Mouse (Mus musculus) neural tube, embryonic 11.5 days (tissue): Measurements from ENCODE around the gene Rrm1. TPM values are rescaled to one million over a fixed set of nuclear protein-coding genes. Genes with fewer than 3 reads are reported as not detected.
"Not testable (repeated sequence)": the region's sequence is repeated elsewhere in the genome, so short reads cannot be mapped to it uniquely, and the experiment has no call there.

Source experiments
- ATAC-seq: fragments of 200-750 bp; cut with Nextera tagmentation; 2 replicates; pipeline ENCODE4 v1.8.0; 2017; ENCODE audit warnings: moderate number of reproducible peaks, mild to moderate bottlenecking, moderate TSS enrichment, moderate library complexity; ENCODE audit not compliant: insufficient read depth, low FRiP score, low TSS enrichment
- DNase-seq: peaks from one replicate; pipeline ENCODE4 v3.0.0-alpha.2; 2015; ENCODE audit warnings: low spot score
- H3K27ac ChIP-seq: fragments of 300-500 bp; sonication (generic); 2 replicates; pipeline ENCODE4 v1.5.1; 2014; ENCODE audit warnings: low read depth, mild to moderate bottlenecking, low read length
- H3K27me3 ChIP-seq: fragments of 300-500 bp; sonication (generic); 2 replicates; pipeline ENCODE4 v1.6.1; 2014; ENCODE audit warnings: mild to moderate bottlenecking, low read length, mixed read lengths; ENCODE audit not compliant: control insufficient read depth, insufficient read depth
- H3K36me3 ChIP-seq: fragments of 300-500 bp; sonication (generic); 2 replicates; pipeline ENCODE4 v1.6.1; 2014; ENCODE audit warnings: mild to moderate bottlenecking, low read length, moderate library complexity, mixed read lengths; ENCODE audit not compliant: control insufficient read depth, insufficient read depth
- H3K4me1 ChIP-seq: fragments of 300-500 bp; sonication (generic); 2 replicates; pipeline ENCODE4 v1.6.1; 2014; ENCODE audit warnings: low read length, mixed read lengths; ENCODE audit not compliant: control insufficient read depth, insufficient read depth
- H3K4me2 ChIP-seq: fragments of 300-500 bp; sonication (generic); 2 replicates; pipeline ENCODE4 v1.6.1; 2014; ENCODE audit warnings: low read depth, mild to moderate bottlenecking, moderate library complexity
- H3K4me3 ChIP-seq: fragments of 300-500 bp; sonication (generic); 2 replicates; pipeline ENCODE4 v1.5.1; 2014; ENCODE audit warnings: low read depth, low read length
- H3K9ac ChIP-seq: fragments of 300-500 bp; sonication (generic); 2 replicates; pipeline ENCODE4 v1.6.1; 2014; ENCODE audit warnings: mild to moderate bottlenecking, low read length
- H3K9me3 ChIP-seq: fragments of 300-500 bp; sonication (generic); 2 replicates; pipeline ENCODE4 v1.6.1; 2016; ENCODE audit warnings: low read length; ENCODE audit not compliant: control insufficient read depth
- WGBS: fragments of 180-500 bp; shearing (Covaris S2); extraction: QIAGEN DNeasy Blood & Tissue Kit; methylation state at CpG from one replicate; pipeline ENCODE4 v1.1.7; 2014; 5-methylcytosine and 5-hydroxymethylcytosine counted together
- polyA plus RNA-seq: library from polyadenylated mRNA; unstranded; fragments of >200 nt; fragmentation: Nextera tagmentation; extraction: Ambion mirVana; gene quantifications from 2 replicates; pipeline ENCODE4 v1.2.1, GENCODE M21; 2014

Rrm1 gene
- 203 and 211 TPM in 2 replicates for polyA plus RNA-seq

DNA sequence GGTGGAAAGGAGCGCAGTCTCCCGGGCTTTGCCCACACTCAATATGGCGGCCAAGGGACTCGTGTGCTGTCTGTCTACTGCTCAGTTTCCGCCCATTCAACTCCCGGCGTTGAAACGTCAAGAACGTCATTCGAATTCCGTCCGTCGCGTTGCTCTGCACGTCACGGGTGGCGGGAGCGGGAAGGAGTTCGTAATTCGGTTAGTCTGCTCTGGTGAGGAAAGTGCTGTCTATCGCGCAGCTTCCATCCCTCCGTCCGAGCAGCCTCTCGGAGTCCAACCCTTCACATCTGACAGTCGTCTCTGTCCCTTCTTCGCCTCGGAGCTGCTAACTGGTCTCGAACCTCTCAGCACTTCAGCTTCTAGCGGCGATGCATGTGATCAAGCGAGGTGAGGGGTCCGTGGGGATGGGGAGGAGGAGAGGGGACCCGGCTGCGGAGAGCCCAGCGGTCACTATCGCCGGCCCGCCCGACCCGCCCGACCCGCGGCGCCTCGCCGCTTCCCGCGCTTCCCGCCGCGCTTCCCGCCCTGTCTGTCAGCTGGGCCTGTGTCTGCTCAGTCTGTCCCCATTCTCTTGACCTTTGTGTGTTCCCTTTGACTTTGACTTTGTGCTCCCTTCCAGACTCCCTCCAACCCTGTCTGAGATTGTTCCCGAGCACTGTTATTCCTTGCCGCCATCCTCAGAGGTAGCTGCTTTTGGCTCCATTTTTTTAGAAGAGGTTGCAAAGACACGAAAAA is at the start of gene Rrm1:
Rrm1 (plus strand) TSS at position 39 of the 735 bp plus-strand sequence.
- H3K4me3 ChIP-seq, result peak within 1 kb of the TSS; percentile 66
- H3K36me3 ChIP-seq, result peaks cover 6% of the 10 kb centered on the region
- peaks cover 6% of the 10 kb centered on the region for H3K4me1 ChIP-seq
- H3K27me3 ChIP-seq, result no peaks in the 10 kb centered on the region
- peak; percentile 99 for ATAC-seq
- H3K27ac ChIP-seq, result peak within 1 kb of the TSS; percentile 75
- peak within 1 kb of the TSS; percentile 57 for H3K4me2 ChIP-seq
- no peaks in the 10 kb centered on the region for H3K9me3 ChIP-seq
- peak; percentile 97 for DNase-seq
- peak within 1 kb of the TSS; percentile 75 for H3K9ac ChIP-seq
- under 1% methylated on average over 50 of the region's 56 CpGs for WGBS

DNA sequence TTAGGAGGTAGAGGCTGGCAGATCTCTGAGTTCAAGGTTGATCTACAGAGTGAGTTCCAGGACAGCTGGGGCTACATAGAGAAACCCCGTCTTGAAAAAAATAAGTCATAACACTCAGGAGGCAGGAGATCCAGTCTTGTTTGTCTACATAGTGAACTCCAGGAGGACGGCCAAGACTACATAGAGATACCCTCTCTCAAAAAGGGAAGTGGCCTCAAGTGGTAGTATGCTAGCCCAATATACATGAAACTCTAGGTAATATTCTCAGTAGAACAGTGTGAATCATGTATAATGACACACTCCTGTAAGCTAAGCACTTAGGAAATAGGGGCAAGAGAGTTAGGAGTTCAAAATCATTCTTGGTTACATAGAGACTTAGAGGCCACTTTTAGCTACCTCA is 47.6 kb upstream of the Rrm1 start:
- H3K36me3 ChIP-seq, result no peaks in the 10 kb centered on the region
- 90% methylated on average over 2 of the region's 2 CpGs for WGBS
- no peak for DNase-seq
- no peak for ATAC-seq
- no peak overlapping the region for H3K4me3 ChIP-seq
- H3K9me3 ChIP-seq, result no peaks in the 10 kb centered on the region
- H3K9ac ChIP-seq, result no peak overlapping the region
- no peak overlapping the region for H3K27ac ChIP-seq
- no peaks in the 10 kb centered on the region for H3K4me1 ChIP-seq
- H3K27me3 ChIP-seq, result no peaks in the 10 kb centered on the region
- H3K4me2 ChIP-seq, result no peak overlapping the region

DNA sequence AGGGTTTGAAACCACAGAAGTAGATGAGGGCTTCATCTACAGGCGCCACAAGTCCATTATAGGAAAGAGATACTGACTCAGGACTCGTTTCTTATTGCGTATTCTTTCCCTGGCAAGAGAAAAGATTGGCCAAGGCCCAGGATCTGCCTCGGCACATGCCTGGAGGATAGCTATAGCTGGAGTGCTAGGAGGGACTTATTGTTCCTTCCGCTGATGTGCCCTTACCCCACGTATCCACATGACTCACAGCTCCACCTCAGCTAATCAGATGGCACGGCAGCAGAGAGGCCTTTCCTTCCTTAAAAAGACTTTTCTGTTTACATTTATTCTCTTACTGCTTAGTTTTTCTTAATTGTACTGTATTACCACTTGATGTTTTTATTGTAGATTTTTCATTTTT is 45.6 kb upstream of the Rrm1 start:
- no peaks in the 10 kb centered on the region for H3K4me1 ChIP-seq
- H3K9ac ChIP-seq, result no peak overlapping the region
- no peaks in the 10 kb centered on the region for H3K36me3 ChIP-seq
- H3K9me3 ChIP-seq, result no peaks in the 10 kb centered on the region
- no peaks in the 10 kb centered on the region for H3K27me3 ChIP-seq
- H3K27ac ChIP-seq, result no peak overlapping the region
- WGBS, result 89% methylated on average over 7 of the region's 7 CpGs
- H3K4me2 ChIP-seq, result no peak overlapping the region
- no peak overlapping the region for H3K4me3 ChIP-seq
- ATAC-seq, result no peak
- no peak for DNase-seq

DNA sequence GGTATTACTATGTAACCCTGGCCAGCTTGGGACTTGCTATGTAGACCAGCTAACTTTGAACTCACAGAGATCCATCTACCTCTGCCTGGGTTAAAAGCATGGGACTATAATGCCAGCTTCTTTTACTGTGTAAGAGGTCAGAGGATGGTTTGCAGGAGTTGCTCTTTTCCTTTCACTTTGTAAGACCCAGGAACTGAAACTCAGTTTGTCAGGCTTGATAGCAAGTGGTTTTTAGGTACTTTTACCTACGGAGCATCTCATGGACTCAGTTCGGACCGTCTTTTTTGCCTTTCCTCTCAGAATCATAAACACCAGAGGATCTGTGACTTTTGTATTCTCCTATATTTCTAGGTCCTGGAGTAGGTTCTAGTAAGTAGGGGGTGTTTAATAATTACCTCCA is 45.2 kb upstream of the Rrm1 start:
- Histone ChIP-seq H3K9ac (no peak overlapping the region), H3K36me3 (no peaks in the 10 kb centered on the region), H3K27ac (no peak overlapping the region), H3K4me1 (no peaks in the 10 kb centered on the region), H3K4me2 (no peak overlapping the region), H3K9me3 (no peaks in the 10 kb centered on the region), H3K4me3 (no peak overlapping the region), H3K27me3 (no peaks in the 10 kb centered on the region)
- ATAC-seq (no peak), DNase-seq (no peak)
- 88% methylated on average over 3 of the region's 3 CpGs for WGBS

DNA sequence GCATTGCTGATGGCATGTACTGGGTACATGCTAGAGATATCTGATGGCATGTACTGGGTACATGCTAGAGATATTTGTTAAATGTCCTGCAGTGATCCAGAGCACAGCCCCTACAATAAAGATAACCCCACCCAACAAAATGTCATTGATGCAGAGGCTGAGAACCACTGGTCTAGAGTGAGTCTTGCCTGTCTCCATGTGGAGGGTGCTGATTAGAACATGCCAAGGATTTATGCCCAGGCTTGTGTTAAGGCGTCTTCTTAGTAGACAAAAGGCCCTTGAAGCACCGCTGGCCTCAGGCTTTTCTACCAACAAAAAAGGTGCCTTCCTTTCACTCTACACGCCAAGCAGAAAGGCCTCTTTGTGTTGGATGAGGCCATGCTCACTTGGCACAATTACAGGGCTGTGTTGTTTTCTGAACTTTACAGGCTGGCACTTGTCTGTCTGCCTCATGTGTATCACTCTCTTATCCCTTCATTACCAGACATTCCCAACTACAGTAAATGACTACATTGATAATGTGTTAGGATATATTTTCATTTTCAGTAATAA is 42.2 kb upstream of the Rrm1 start:
- ATAC-seq (no peak; the same call in 1 of the 2 replicates), DNase-seq (no peak)
- Histone ChIP-seq H3K9ac (no peak overlapping the region), H3K4me3 (no peak overlapping the region), H3K4me2 (no peak overlapping the region), H3K9me3 (no peaks in the 10 kb centered on the region), H3K27ac (no peak overlapping the region), H3K27me3 (no peaks in the 10 kb centered on the region), H3K4me1 (no peaks in the 10 kb centered on the region), H3K36me3 (no peaks in the 10 kb centered on the region)
- WGBS, result 43% methylated on average over 3 of the region's 3 CpGs

DNA sequence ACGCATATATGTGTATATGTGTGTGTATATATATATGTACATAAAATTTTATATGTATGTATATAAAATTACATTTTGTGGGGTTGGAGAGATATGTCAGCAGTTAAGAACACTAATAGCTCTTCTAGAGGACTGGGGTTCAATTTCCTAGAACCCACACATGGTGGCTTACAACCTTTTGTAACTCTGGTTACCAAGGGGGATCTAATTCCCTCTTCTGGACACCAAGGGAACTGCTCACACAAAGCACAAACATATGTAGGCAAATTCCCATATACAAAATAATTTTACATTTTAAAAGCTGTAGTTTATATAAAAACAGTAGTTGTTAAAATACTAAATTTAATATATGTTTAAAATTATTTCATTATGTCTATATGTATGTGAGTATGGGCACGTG is 37.4 kb upstream of the Rrm1 start:
- 86% methylated on average over 2 of the region's 2 CpGs for WGBS
- no peak overlapping the region for H3K4me3 ChIP-seq
- no peaks in the 10 kb centered on the region for H3K27me3 ChIP-seq
- H3K27ac ChIP-seq, result no peak overlapping the region
- H3K4me2 ChIP-seq, result no peak overlapping the region
- ATAC-seq (no peak), DNase-seq (no peak)
- H3K4me1 ChIP-seq, result no peaks in the 10 kb centered on the region
- H3K36me3 ChIP-seq, result no peaks in the 10 kb centered on the region
- H3K9ac ChIP-seq, result no peak overlapping the region
- no peaks in the 10 kb centered on the region for H3K9me3 ChIP-seq

DNA sequence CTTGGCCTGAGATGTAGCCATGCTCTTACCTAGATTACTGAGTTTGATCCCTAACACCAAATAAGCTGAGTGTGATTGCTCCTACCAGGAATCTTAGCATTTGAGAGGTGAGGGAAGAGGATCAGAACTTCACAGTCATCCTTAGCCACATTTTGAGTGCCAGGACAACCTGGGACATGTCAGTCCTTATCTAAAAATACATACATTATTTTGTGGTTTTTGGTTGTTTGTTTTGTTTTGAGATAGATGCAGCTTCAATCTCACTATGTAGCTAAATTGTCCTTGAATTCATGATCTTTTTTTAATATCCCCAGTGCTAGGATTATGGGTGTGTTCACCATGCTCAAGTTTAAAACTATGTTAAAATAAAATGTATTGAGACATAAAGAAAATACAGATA is 34.1 kb upstream of the Rrm1 start:
- H3K9ac ChIP-seq, result no peak overlapping the region
- H3K9me3 ChIP-seq, result no peaks in the 10 kb centered on the region
- DNase-seq (no peak), ATAC-seq (no peak)
- no peaks in the 10 kb centered on the region for H3K27me3 ChIP-seq
- no peak overlapping the region for H3K4me3 ChIP-seq
- H3K27ac ChIP-seq, result no peak overlapping the region
- H3K4me2 ChIP-seq, result no peak overlapping the region
- no peaks in the 10 kb centered on the region for H3K4me1 ChIP-seq
- no peaks in the 10 kb centered on the region for H3K36me3 ChIP-seq

DNA sequence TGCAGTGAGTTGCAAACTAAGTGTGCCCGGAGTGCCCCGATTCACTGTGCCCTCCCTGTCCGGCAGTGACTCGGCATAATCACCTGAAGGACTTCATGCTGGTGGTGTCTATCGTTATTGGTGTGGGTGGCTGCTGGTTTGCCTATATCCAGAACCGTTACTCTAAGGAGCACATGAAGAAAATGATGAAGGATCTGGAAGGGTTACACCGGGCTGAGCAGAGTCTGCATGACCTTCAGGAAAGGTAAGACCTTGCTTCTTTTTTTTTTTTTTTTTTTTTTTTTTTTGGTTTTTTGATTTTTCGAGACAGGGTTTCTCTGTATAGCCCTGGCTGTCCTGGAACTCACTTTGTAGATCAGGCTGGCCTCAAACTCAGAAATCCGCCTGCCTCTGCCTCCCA is 26.2 kb upstream of the Rrm1 start:
- not testable (repeated sequence) for H3K27me3 ChIP-seq, H3K36me3 ChIP-seq, ATAC-seq, H3K9me3 ChIP-seq, H3K4me3 ChIP-seq, H3K9ac ChIP-seq, H3K4me2 ChIP-seq, H3K27ac ChIP-seq, DNase-seq, H3K4me1 ChIP-seq
- 93% methylated on average over 9 of the region's 9 CpGs for WGBS

DNA sequence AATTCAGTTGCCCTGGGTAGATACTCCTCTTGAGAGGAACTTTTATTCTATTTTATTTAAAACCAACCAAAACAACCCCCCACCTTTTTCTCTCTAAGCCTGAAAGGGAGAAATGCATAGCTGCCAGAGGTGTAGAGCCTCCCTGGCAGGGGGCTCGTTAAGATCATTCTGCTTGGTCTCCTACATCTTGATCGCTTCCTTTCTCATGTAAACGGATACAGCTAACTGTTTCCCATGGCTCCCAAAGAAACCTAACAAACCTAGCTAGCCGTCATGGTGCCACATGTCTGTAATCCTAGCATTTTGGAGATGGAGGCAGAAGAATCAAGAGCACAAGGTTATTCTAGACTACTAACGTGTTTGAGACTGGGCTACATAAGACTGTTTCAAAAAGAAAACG is 25.7 kb upstream of the Rrm1 start:
- Histone ChIP-seq H3K4me2 (no peak overlapping the region), H3K36me3 (no peaks in the 10 kb centered on the region), H3K9me3 (no peaks in the 10 kb centered on the region), H3K4me3 (no peak overlapping the region), H3K4me1 (no peaks in the 10 kb centered on the region), H3K27ac (no peak overlapping the region), H3K9ac (no peak overlapping the region), H3K27me3 (no peaks in the 10 kb centered on the region)
- DNase-seq, result no peak
- 55% methylated on average over 6 of the region's 6 CpGs for WGBS
- ATAC-seq, result no peak
